Mouse (Mus musculus) CH12.LX (cell line): ENCODE results near the gene Cmss1. TPM values are rescaled to one million over a fixed set of nuclear protein-coding genes. Genes with fewer than 3 reads are reported as not detected.

Source experiments
- DNase-seq: peaks from one replicate; pipeline ENCODE4 v3.0.0-alpha.2; 2013; ENCODE audit errors: extremely low read depth
- H3K27ac ChIP-seq: 2 replicates; pipeline ENCODE4 v1.5.1; 2012; ENCODE audit warnings: low read depth, mild to moderate bottlenecking, control low read depth, moderate library complexity; ENCODE audit not compliant: insufficient read depth
- H3K27me3 ChIP-seq: replicated peaks from 2 replicates; pipeline ENCODE3; 2012; ENCODE audit warnings: inconsistent platforms
- H3K36me3 ChIP-seq, 2 experiments: replicated peaks in 1 of 2; 2 replicates each; pipeline versions ENCODE3 to v1.6.1; 2012; ENCODE audit warnings: inconsistent platforms in 1 of 2, low read length in 1 of 2, mild to moderate bottlenecking in 1 of 2, mixed read lengths in 1 of 2, moderate library complexity in 1 of 2; ENCODE audit not compliant: control insufficient read depth in 1 of 2, insufficient read depth in 1 of 2
- H3K4me1 ChIP-seq, 2 experiments: 2 replicates each; pipeline ENCODE4 v1.6.1; 2012; ENCODE audit warnings: inconsistent platforms in 1 of 2, moderate library complexity in 1 of 2; ENCODE audit not compliant: insufficient read depth in 2 of 2, control insufficient read depth in 1 of 2
- H3K4me2 ChIP-seq: 2 replicates; pipeline ENCODE4 v1.6.1; 2012; ENCODE audit warnings: low read depth, mild to moderate bottlenecking, control low read depth; ENCODE audit not compliant: poor library complexity, insufficient read depth, severe bottlenecking
- H3K4me3 ChIP-seq, 3 experiments: fragments of 150-350 bp in 1 of 3; sonication (generic) in 1 of 3; replicated peaks in 1 of 3; 2 replicates each; pipeline versions ENCODE3 to v1.5.1; 2011 to 2012; ENCODE audit warnings: low read depth in 2 of 3, low read length in 2 of 3, mild to moderate bottlenecking in 2 of 3, moderate library complexity in 2 of 3, control low read depth in 1 of 3, improper control_type of control experiment in 1 of 3, inconsistent platforms in 1 of 3, mixed read lengths in 1 of 3; ENCODE audit not compliant: poor library complexity in 1 of 3
- H3K79me2 ChIP-seq: replicated peaks from 2 replicates; pipeline ENCODE4 v1.6.1; 2012; ENCODE audit warnings: mild to moderate bottlenecking, moderate library complexity; ENCODE audit not compliant: control insufficient read depth, poor library complexity, insufficient read depth, severe bottlenecking; ENCODE audit errors: extremely low read depth
- H3K9ac ChIP-seq: 2 replicates; pipeline ENCODE4 v1.6.1; 2012; ENCODE audit warnings: low read depth, mild to moderate bottlenecking, control low read depth, moderate library complexity; ENCODE audit not compliant: insufficient read depth
- H3K9me3 ChIP-seq: replicated peaks from 2 replicates; pipeline ENCODE3; 2012; ENCODE audit warnings: low read length, inconsistent platforms, mixed read lengths
- BHLHE40 ChIP-seq: IDR thresholded peaks from 2 replicates; pipeline ENCODE4 v1.6.1; 2011; ENCODE audit warnings: mild to moderate bottlenecking, low read depth, low read length, improper control_type of control experiment
- CHD2 ChIP-seq: IDR thresholded peaks from 2 replicates; pipeline ENCODE4 v1.6.1; 2011; ENCODE audit warnings: low read length, improper control_type of control experiment
- E2F4 ChIP-seq: IDR thresholded peaks from 2 replicates; pipeline ENCODE4 v1.6.1; 2011; ENCODE audit warnings: low read depth, low read length, improper control_type of control experiment; ENCODE audit not compliant: insufficient replicate concordance
- EP300 ChIP-seq: IDR thresholded peaks from 2 replicates; pipeline ENCODE4 v1.6.1; 2011; ENCODE audit warnings: low read length, improper control_type of control experiment
- HCFC1 ChIP-seq: IDR thresholded peaks from 2 replicates; pipeline ENCODE4 v1.6.1; 2012; ENCODE audit warnings: low read depth, mild to moderate bottlenecking, inconsistent platforms, low read length, improper control_type of control experiment
- IRF4 ChIP-seq: IDR thresholded peaks from 2 replicates; pipeline ENCODE4 v1.6.1; 2014; ENCODE audit warnings: low read depth, mild to moderate bottlenecking, inconsistent platforms, low read length, improper control_type of control experiment
- JUN ChIP-seq: IDR thresholded peaks from 2 replicates; pipeline ENCODE4 v1.6.1; 2011; ENCODE audit warnings: low read depth, mild to moderate bottlenecking, low read length, improper control_type of control experiment, moderate library complexity; ENCODE audit not compliant: insufficient read depth
- JUND ChIP-seq: conservative IDR thresholded peaks from 2 replicates; pipeline ENCODE4 v1.6.1; 2011; ENCODE audit warnings: low read depth, low read length, improper control_type of control experiment
- MAZ ChIP-seq: IDR thresholded peaks from 2 replicates; pipeline ENCODE4 v1.6.1; 2012; ENCODE audit warnings: low read depth, mild to moderate bottlenecking, inconsistent platforms, low read length, improper control_type of control experiment, moderate library complexity
- MYC ChIP-seq: IDR thresholded peaks from 2 replicates; pipeline ENCODE4 v1.6.1; 2011; ENCODE audit warnings: low read depth, mild to moderate bottlenecking, improper control_type of control experiment, low read length
- NELFE ChIP-seq: IDR thresholded peaks from 2 replicates; pipeline ENCODE4 v1.6.1; 2011; ENCODE audit warnings: low read depth, low read length, improper control_type of control experiment
- PAX5 ChIP-seq: IDR thresholded peaks from 2 replicates; pipeline ENCODE4 v1.6.1; 2012; ENCODE audit warnings: low read length, inconsistent platforms, mixed read lengths
- RAD21 ChIP-seq: IDR thresholded peaks from 2 replicates; pipeline ENCODE4 v1.6.1; 2011; ENCODE audit warnings: low read depth, mild to moderate bottlenecking, low read length, improper control_type of control experiment, moderate library complexity
- SIN3A ChIP-seq: IDR thresholded peaks from 2 replicates; pipeline ENCODE4 v1.6.1; 2012; ENCODE audit warnings: low read length, improper control_type of control experiment, inconsistent platforms
- ZC3H11A ChIP-seq: IDR thresholded peaks from 2 replicates; pipeline ENCODE4 v1.6.1; 2012; ENCODE audit warnings: low read depth, mild to moderate bottlenecking, inconsistent platforms, low read length, improper control_type of control experiment
- ZKSCAN1 ChIP-seq: IDR thresholded peaks from 2 replicates; pipeline ENCODE4 v1.6.1; 2012; ENCODE audit warnings: low read depth, inconsistent platforms, low read length, improper control_type of control experiment, borderline replicate concordance
- dilution Hi-C: fragments of 300-500 bp; cut with MboI; formaldehyde crosslinking; loops from 2 replicates; pipeline ENCODE4 v1.14.3; 2020; ENCODE audit warnings: low sequenced_read_pairs; ENCODE audit not compliant: extremely low pct_unique_long_range_greater_than_20kb, extremely low pct_ligation_motif_present
- in situ Hi-C: fragments of 300-500 bp; cut with MboI; formaldehyde crosslinking; loops from 3 replicates; pipeline ENCODE4 v1.14.3; 2019; ENCODE audit warnings: low sequenced_read_pairs, low pct_ligation_motif_present, low pct_unique_long_range_greater_than_20kb, mixed read lengths
- polyA plus RNA-seq: library from polyadenylated mRNA; unstranded; fragments of >175 nt; gene quantifications from 2 replicates; pipeline ENCODE4 v1.2.1, GENCODE M21; 2012; ENCODE audit warnings: low read depth; ENCODE audit not compliant: insufficient read length
- total RNA-seq, 2 experiments: library from RNA; depleted of rRNA; stranded (reverse); fragments of 300-350 nt in 1 of 2; fragments of >200 nt in 1 of 2; gene quantifications; 2 replicates each; pipeline ENCODE4 v1.2.3; 2012 to 2014

The Cmss1 gene
- total and polyA plus RNA-seq, 3 experiments = 94.7 to 107 (median 103) TPM

DNA sequence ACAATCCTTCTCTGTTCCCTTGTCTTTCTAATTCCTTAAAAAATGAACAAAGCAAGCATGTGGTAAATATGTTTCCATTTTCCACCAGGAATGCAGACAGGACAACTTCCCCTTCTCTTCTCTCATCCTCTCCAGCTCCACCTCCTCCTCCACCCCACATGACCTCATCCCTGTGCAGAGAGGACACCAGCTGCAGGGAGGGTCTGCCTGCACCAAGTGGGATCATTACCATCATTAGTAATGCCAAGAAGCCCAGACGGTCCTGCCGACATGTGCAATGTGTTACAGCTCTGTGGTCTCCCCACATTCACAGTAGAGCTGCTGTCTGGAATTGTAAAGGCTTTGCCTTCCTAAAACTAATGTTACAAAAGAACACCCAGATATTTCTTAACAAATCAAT, 190.6 kb downstream of the Cmss1 start:
- TF ChIP-seq JUN (no peak), BHLHE40 (no peak), EP300 (no peak), ZKSCAN1 (no peak), JUND (no peak)
- Histone ChIP-seq H3K36me3 (peaks cover 0 to 5% of the 10 kb centered on the region in 2 experiments), H3K27me3 (no peaks in the 10 kb centered on the region), H3K4me1 (peaks cover 0 to under 1% of the 10 kb centered on the region in 2 experiments; a peak in 1 of 4 replicates), H3K9me3 (peaks cover 4% of the 10 kb centered on the region), H3K79me2 (no peaks in the 10 kb centered on the region), H3K4me2 (no peak overlapping the region), H3K9ac (no peak overlapping the region), H3K4me3 (no peak overlapping the region), H3K27ac (no peak overlapping the region)
- in situ Hi-C loops (no loop called here), dilution Hi-C loops (no loop called here)
- no peak for DNase-seq

DNA sequence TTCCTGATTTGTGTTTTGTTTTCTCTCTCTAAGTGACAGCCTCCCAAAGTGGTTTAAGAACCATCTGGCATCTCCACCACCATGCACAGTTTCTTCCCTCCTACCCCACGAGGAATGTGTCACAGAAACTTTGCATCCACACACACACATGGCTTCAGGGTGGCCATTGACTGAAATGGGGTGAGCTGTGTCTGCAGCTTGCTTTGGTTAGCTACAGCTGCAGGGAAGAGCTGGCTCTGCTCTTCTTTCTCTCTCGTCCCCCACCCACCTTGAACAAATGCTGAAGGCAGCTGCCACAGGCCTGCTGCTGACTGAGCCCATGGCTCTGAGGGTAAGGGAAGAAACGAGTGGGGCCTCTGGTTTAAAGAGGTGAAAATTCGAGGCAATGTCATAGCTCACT, 193.9 kb downstream of the Cmss1 start:
- Histone ChIP-seq H3K4me1 (no peaks in the 10 kb centered on the region), H3K36me3 (peaks cover 0 to 2% of the 10 kb centered on the region in 2 experiments), H3K4me2 (no peak overlapping the region), H3K4me3 (no peak overlapping the region), H3K79me2 (no peaks in the 10 kb centered on the region), H3K9ac (no peak overlapping the region), H3K9me3 (peaks cover 4% of the 10 kb centered on the region), H3K27me3 (no peaks in the 10 kb centered on the region), H3K27ac (no peak overlapping the region)
- TF ChIP-seq MYC = no peak
- no peak for TF ChIP-seq E2F4
- TF ChIP-seq CHD2 = no peak
- TF ChIP-seq SIN3A = no peak
- TF ChIP-seq JUN = no peak
- TF ChIP-seq IRF4 = no peak
- no peak for TF ChIP-seq RAD21
- TF ChIP-seq MAZ = no peak
- no peak for TF ChIP-seq PAX5
- TF ChIP-seq ZC3H11A = no peak
- TF ChIP-seq HCFC1 = no peak
- TF ChIP-seq NELFE = no peak
- no peak for DNase-seq
- in situ Hi-C loops (no loop called here), dilution Hi-C loops (no loop called here)
